Mouse (Mus musculus) kidney, adult 9 months (tissue): ENCODE results near the gene Pou2f3.

Experiments
- DNase-seq: peaks from one replicate; pipeline ENCODE4 v3.0.0; 2022

The Pou2f3 gene

DNA sequence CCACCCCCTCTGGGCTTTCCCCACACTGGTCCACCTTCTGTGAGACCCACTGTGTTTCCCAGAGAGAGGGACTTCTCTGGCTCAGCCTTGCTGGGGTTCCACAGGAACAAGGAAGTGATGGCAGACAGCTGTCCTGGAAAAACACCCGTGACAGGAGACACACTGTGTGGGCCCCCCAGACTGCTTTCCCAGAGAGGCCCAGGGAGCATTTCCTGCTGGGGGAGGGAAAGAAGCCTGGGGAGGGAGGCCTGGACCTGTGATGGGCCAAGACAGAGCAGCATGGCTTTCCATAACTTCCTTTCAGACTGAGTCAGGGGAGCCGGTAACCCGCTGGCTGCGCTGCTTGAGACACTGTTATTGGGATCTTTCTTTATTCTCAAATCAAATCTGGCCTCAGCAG, 20.7 kb upstream of the Pou2f3 start:
- DNase-seq: peak; percentile 54

DNA sequence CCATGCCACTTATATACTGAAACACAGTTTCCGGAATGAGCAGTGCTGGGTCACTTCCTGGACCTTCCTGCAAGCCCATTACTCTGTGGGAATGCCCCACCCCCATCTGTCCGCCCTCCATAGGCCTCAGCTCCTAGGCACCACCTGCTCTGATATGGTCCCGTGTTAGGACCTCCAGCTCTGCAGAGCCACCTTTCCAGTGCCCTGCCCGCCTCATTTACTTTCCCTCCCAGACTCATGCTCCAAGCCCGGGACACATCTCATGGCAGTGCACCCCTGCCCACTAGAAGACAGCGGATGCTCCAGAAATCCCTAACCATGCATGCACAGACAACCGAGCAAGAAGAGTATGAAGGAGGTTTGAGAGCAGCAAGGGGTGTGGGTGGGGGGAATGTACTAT, 19.8 kb upstream of the Pou2f3 start:
- DNase-seq: no peak

DNA sequence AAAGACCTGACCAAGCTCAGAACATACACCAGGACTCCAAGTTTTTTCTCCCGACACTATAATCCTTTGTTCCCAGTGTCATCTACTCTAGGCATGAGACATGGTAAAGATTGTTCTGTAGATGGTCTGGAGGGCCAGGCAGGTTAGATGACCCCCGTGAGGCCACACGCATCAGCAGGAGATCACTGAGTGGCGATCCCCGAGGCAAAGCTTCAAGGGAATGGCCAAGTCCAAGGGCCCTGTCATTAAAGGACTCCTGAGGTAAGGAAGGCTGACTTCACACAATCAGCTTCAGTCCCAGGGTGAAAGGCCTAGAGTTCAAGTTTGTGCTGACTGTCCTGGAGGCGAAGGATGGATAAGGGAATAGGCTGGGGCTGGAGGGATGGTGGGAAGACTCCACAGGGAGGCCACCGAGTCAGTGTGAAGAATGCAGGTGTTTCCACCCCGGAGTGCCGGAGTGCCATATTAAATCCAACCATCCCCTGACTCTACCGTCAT, 19.3 kb upstream of the Pou2f3 start:
- DNase-seq: peak; percentile 57

- DNase-seq: no peak
These were observed 18.6 kb upstream of the Pou2f3 start for GRCm38 (mm10) chr9:43228745-43229144.

DNA sequence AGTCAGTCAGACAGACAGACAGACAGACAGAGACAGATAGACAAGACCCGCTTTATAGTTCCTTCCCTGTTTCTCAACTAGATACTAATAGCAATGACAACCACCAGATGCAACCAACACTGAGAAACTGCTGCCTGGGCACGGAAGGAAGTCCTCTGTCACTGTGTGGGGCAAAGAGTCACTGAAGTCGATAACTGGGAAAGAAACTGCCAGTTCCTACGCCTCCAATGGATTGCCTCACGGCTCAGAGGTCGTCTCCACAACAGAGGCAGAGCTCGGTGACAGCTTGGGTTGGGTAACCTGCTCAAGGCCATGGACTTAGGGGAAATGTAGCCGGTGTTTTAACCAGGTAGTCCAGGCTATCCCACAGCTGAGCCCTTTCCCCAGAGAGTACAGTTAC, 17.5 kb upstream of the Pou2f3 start:
- DNase-seq: peak; percentile 46

- peak; percentile 85 for DNase-seq
These were observed 16.5 kb upstream of the Pou2f3 start for GRCm38 (mm10) chr9:43226573-43227160.

DNA sequence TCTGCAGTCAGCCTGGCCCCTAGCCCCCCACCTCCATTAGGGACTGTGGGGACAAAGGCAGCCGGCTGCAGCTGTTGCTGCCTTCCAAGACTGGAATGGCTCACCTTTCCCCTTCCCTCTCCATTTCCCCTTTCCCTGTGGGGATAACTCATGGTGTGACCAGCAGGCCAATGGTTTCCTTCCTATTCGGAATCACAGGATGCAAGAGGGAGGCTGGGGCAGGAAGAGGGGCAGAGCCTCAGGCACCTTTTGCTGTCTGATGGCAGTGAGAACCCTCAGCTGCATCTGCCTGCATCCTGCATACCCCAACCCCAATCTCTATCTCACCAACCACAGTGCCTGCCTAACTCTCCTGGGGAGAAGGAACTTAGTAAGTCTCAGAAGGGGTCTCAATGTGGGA, 15.3 kb upstream of the Pou2f3 start:
- DNase-seq: no peak

DNA sequence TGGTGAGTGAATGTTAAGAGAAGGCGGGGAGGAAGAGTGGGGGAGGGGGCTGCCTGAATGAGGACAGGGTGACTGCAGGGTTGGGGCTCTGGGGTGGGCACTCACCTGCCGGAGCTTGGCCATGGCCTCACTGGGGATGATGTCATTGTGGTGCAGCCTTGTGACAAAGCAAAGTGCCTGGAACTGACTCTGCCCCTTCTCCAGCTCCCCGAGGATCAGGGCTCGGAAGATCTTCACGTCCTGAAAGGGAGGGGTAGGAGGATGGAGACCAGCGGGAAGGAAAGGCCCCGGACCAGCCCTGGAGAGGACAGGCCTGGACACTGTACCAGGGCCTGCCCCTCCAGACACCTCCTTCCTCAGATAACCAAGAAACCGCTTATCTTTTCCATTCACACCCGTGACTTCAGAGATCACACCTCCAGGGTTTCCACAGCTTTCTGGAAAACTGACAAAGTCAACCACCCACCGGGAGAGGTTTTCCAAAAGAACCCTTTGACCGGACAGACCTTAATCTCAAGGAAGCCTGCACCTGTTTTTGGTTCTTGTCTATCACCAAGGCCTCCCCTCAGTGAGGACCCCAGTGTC, 14.7 kb upstream of the Pou2f3 start:
- DNase-seq: no peak

GRCm38 (mm10) chr9:43222429-43222715, 12.2 kb upstream of the Pou2f3 start:
- DNase-seq: no peak

GRCm38 (mm10) chr9:43221643-43222428, 11.7 kb upstream of the Pou2f3 start:
- DNase-seq: peak; percentile 89

DNA sequence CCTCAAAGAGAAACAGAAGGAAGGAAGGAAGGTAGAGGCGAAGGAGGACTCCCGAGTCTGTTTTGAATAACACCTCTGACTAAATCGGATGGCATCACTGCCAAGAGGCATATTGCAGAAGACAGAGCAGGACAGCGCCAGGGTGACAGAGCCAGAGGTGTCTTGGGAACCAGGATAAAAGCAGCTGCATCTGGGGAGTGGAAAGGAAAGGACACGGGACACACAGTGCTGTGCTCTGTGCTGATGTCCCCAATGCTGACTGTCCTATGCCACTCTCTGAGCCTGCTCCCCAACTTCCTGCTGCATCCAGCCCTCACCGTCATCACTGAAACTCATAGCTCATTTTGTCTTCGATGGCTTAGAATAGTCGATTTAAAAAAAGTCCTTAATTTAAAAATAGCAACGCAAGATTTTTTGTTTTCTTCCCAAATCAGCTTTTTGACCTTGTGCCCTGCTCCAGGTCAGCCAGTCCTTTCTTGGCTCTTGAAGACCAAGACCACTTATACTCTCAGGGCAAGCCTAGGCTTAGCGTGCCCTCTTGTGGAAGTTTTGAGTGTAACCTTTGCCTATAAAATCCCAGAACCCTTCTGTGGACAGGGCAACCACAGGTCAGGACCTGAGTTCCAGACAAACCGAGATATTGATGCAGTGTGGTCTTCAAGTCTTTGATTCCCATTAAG, 742 bp upstream of the Pou2f3 start:
- DNase-seq: peak; percentile 71

- no peak for DNase-seq
These were observed 4.2 kb downstream of the Pou2f3 start for GRCm38 (mm10) chr9:43206022-43206390.

DNA sequence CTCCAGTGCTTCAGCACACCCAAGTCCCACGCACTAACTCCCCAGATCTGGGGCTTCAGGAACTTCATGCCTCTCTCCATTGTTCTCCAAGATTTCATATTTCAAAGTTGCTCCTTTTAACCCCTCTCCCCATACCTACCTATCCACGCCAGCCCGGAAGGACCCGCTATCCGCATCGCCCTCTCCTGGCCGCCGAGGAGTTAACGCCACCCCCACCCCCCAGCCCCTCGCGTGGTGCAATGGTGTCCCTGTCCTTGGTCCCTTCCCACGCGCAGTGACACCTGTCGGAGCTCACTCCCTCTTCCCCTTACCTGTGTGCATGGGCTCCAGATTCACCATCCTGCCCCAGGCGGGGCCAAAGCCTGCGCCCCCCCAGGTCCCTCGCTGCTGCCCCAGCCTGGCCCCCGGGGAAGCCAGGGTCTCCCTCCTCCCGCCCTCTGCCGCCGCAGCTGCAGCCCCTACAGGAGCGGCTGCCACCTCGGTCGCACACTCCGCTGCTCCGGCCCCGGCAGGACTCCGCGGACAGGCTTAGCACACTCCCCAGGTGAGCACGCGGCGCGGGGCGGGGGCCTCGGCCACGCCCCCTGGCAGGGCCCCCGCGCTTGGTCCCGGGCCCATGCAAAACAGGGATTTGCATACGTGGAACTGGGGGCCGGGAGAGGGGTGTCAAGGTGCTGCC, 4.7 kb downstream of the Pou2f3 start:
- no peak for DNase-seq

DNA sequence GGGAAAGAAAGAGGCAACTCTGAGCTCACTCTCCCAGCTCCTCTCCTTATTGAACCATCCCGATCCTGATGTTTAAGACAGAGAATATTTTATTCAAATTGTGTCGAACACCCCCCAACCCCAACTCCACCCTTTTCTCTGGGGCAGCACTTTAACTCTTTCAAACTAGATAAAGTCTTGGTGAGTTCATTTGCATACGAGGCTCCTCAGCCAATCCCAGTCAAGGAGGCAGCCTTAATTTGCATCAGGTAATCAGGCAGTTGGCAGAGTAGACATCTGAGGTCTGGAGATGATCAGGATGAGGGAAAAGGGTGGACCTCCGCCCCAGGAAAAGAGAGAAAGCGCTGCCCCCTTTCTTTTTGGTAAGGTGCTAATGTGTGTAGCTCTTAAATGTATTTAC, 10.0 kb downstream of the Pou2f3 start:
- DNase-seq: no peak

- DNase-seq: no peak
These were observed 16.2 kb downstream of the Pou2f3 start for GRCm38 (mm10) chr9:43194001-43194400.

DNA sequence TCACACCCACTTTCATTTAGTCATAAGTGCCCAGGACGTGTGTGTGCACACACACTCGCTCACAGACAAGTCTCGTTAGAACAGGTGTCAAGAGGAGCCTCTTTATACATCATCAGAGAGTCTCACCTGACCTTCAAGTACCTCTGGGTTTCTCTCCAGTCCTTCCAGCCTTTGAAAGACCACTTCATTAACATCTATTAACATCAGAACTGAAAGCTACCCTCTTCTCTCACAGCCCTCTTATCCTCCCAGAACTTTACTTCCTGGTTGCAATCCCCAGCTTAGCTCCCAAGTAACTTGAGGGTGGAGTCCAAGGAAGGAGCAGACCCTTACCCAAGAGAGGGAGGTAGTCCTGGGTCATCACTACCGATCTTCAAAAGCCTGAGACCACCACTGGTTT, 18.6 kb downstream of the Pou2f3 start:
- no peak for DNase-seq

DNA sequence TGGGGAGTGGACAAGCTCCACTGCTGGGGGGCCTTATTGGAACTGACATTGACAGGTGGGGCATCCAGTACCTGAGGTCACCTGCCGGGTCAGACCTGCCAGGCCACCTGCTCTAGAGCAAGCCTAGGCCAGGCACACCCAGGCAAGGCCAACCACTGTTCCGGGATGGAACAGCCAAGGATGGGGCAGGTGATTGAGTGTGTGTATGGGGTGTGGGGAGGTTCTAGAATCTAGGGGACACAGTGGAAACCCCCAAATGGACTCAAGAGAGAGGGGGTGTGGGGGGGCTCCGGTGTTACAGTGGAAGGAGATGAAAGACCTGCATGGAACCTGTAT, 21.2 kb downstream of the Pou2f3 start:
- no peak for DNase-seq

GRCm38 (mm10) chr9:43188309-43189020, 21.7 kb downstream of the Pou2f3 start:
- DNase-seq: peak; percentile 3

DNA sequence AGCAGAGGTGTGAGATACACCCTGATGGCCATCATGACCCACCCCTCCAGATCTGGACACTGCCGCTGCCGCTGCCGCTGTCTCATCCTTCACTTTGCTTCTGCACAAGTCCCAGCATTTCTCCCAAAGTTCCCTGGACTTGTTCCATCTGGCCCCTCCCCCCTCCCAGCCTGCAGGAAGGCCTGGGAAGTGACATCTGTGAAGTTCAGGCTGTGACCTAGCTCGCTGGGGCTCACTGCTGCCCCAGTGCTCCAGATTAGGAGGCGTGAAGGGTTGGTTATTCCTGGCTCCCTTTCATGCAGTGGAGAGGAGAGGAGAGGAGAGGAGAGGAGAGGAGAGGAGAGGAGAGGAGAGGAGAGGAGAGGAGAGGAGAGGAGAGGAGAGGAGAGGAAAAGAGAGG, 30.6 kb downstream of the Pou2f3 start:
- peak; percentile 8 for DNase-seq

- no peak for DNase-seq
These were observed 32.0 kb downstream of the Pou2f3 start for GRCm38 (mm10) chr9:43178172-43178571.

GRCm38 (mm10) chr9:43167081-43167480, 43.1 kb downstream of the Pou2f3 start:
- DNase-seq: no peak

GRCm38 (mm10) chr9:43166346-43166745, 43.8 kb downstream of the Pou2f3 start:
- no peak for DNase-seq

DNA sequence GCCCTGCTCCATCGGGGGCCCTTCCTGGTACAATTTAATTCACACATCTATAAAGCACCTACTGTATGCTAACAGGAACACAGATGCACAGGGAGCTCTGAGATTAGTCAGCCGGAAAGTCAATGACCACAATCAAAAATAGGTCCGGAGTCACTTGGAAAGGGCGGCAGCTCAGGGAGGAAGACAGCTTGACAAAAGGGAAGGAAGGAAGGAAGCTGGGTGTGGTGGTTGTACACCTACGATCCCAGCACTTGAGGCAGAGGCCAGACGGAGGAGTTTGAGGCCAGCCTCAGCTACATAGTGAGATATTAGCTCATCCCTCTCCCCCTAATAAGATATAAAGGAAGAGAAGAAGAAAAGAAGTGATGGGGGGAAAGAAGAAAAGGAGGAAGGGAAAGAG, 54.2 kb downstream of the Pou2f3 start:
- no peak for DNase-seq
